Mouse (Mus musculus) testis, adult 2 months (tissue): ENCODE data around the gene Cd3d.

Source experiments
- CTCF ChIP-seq: fragments of 200-500 bp; IDR thresholded peaks from 2 replicates; pipeline ENCODE4 v1.5.1; 2012; ENCODE audit warnings: low read depth, mild to moderate bottlenecking, inconsistent platforms, low read length, moderate library complexity; ENCODE audit not compliant: control insufficient read depth, insufficient read depth, insufficient replicate concordance
- POLR2A ChIP-seq: fragments of 200-500 bp; IDR thresholded peaks from 2 replicates; pipeline ENCODE4 v1.6.1; 2012; ENCODE audit warnings: low read depth, mild to moderate bottlenecking, inconsistent platforms, low read length, moderate library complexity; ENCODE audit not compliant: control insufficient read depth

DNA sequence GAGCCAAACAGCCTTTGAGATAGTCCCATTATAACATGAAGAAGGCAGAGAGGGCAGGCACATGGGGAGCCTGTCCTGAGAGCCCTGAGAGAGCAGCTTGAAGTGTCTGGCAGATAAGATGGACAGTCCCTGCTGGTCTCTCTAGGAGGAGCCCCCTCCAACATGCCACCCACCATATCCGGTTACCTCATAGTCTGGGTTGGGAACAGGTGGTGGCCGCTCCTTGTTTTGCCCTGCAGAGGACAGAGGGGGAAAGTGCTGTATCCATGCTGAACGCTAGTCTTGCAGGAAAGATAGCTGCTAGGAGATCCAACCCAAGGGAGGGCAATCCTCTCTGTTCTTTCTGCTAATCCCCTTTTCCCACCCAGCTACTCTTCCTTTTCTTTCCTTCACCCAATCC lies 18.7 kb downstream of the Cd3d start:
- TF ChIP-seq CTCF: no peak
- no peak for TF ChIP-seq POLR2A
